Mouse (Mus musculus): ENCODE results near the gene Faap100.

Gene Faap100

GRCm38 (mm10) chr11:120350711-120351110 lies 27.9 kb downstream of the Faap100 start:
- peak; percentile 55 to 69 for DNase-seq

GRCm38 (mm10) chr11:120349986-120350702 lies 28.4 kb downstream of the Faap100 start:
- DNase-seq: peak; percentile 94 to 96

- DNase-seq: peak; percentile 62 to 75
Observed at GRCm38 (mm10) chr11:120349371-120349985, 29.1 kb downstream of the Faap100 start.

GRCm38 (mm10) chr11:120348684-120349370 lies 29.7 kb downstream of the Faap100 start:
- DNase-seq: peak; percentile 71 to 82

- DNase-seq: peak; percentile 88 to 94
Observed at GRCm38 (mm10) chr11:120347791-120348683, 30.5 kb downstream of the Faap100 start, which contains the start of gene Actg1. Gene Actg1, minus strand, starts transcription at chr11:120348542.

- peak; percentile 22 to 33 for DNase-seq
Observed at GRCm38 (mm10) chr11:120347301-120347700, 31.3 kb downstream of the Faap100 start.

GRCm38 (mm10) chr11:120346383-120347034 lies 32.1 kb downstream of the Faap100 start:
- DNase-seq: peak; percentile 6 to 21

GRCm38 (mm10) chr11:120345067-120345681 lies 33.4 kb downstream of the Faap100 start:
- peak in 1 of 2 experiments; percentile 19 for DNase-seq

GRCm38 (mm10) chr11:120344310-120344920 lies 34.1 kb downstream of the Faap100 start:
- peak in 1 of 2 experiments; percentile 22 for DNase-seq

- DNase-seq: peak in 1 of 2 experiments; percentile 46
Observed at GRCm38 (mm10) chr11:120343519-120344309, 34.9 kb downstream of the Faap100 start.

- DNase-seq: peak in 1 of 2 experiments; percentile 1
Observed at GRCm38 (mm10) chr11:120342656-120343160, 35.9 kb downstream of the Faap100 start.

GRCm38 (mm10) chr11:120341661-120342060 lies 36.9 kb downstream of the Faap100 start:
- DNase-seq: no peak

GRCm38 (mm10) chr11:120339978-120340513 lies 38.5 kb downstream of the Faap100 start:
- DNase-seq: peak in 1 of 2 experiments; percentile 59

- DNase-seq: peak in 1 of 2 experiments; percentile 4
Observed at GRCm38 (mm10) chr11:120338786-120339185, 39.8 kb downstream of the Faap100 start.

GRCm38 (mm10) chr11:120337447-120337846 lies 41.1 kb downstream of the Faap100 start:
- DNase-seq: peak in 1 of 2 experiments; percentile 1

GRCm38 (mm10) chr11:120335431-120336021 lies 43.0 kb downstream of the Faap100 start:
- peak in 1 of 2 experiments; percentile 1 for DNase-seq

GRCm38 (mm10) chr11:120320156-120320555 lies 58.4 kb downstream of the Faap100 start:
- DNase-seq: peak in 1 of 2 experiments; percentile 0

GRCm38 (mm10) chr11:120319310-120319709 lies 59.3 kb downstream of the Faap100 start:
- DNase-seq: no peak

All from kidney, postnatal 4 days (tissue).